Mouse (Mus musculus) forebrain, embryonic 13.5 days (tissue): ENCODE data around the gene Fcer1g. TPM values are rescaled to one million over a fixed set of nuclear protein-coding genes. Genes with fewer than 3 reads are reported as not detected.

Source experiments
- ATAC-seq: fragments of 200-750 bp; cut with Nextera tagmentation; 2 replicates; pipeline ENCODE4 v1.8.0; 2017
- H3K27ac ChIP-seq: fragments of 300-500 bp; sonication (generic); 2 replicates; pipeline ENCODE4 v1.5.1; 2015; ENCODE audit warnings: inconsistent platforms, mild to moderate bottlenecking, moderate library complexity
- H3K27me3 ChIP-seq: fragments of 300-500 bp; sonication (generic); 2 replicates; pipeline ENCODE4 v1.6.1; 2015; ENCODE audit warnings: mild to moderate bottlenecking, inconsistent platforms
- H3K36me3 ChIP-seq: fragments of 300-500 bp; sonication (generic); 2 replicates; pipeline ENCODE4 v1.6.1; 2015; ENCODE audit warnings: mild to moderate bottlenecking, inconsistent platforms; ENCODE audit not compliant: poor library complexity, severe bottlenecking
- H3K4me1 ChIP-seq: fragments of 300-500 bp; sonication (generic); 2 replicates; pipeline ENCODE4 v1.6.1; 2015; ENCODE audit warnings: inconsistent platforms
- H3K4me2 ChIP-seq: fragments of 300-500 bp; sonication (generic); 2 replicates; pipeline ENCODE4 v1.6.1; 2015; ENCODE audit warnings: inconsistent platforms, mild to moderate bottlenecking, moderate library complexity
- H3K4me3 ChIP-seq: fragments of 300-500 bp; sonication (generic); 2 replicates; pipeline ENCODE4 v1.5.1; 2015; ENCODE audit warnings: mild to moderate bottlenecking, inconsistent platforms
- H3K9ac ChIP-seq: fragments of 300-500 bp; sonication (generic); 2 replicates; pipeline ENCODE4 v1.6.1; 2015; ENCODE audit warnings: mild to moderate bottlenecking, inconsistent platforms
- H3K9me3 ChIP-seq: fragments of 300-500 bp; sonication (generic); replicated peaks from 2 replicates; pipeline ENCODE4 v1.6.1; 2016; ENCODE audit warnings: inconsistent platforms
- WGBS: fragments of 180-500 bp; shearing (Covaris S2); methylation state at CpG from one replicate; pipeline ENCODE4 v1.1.7; 2015; 5-methylcytosine and 5-hydroxymethylcytosine counted together
- polyA plus RNA-seq: library from polyadenylated mRNA; unstranded; fragments of >200 nt; fragmentation: Nextera tagmentation; extraction: Ambion mirVana; gene quantifications from 2 replicates; pipeline ENCODE4 v1.2.1, GENCODE M21; 2015

Fcer1g gene
- polyA plus RNA-seq, 1 experiment from 2014 or later = 12.3 TPM

DNA sequence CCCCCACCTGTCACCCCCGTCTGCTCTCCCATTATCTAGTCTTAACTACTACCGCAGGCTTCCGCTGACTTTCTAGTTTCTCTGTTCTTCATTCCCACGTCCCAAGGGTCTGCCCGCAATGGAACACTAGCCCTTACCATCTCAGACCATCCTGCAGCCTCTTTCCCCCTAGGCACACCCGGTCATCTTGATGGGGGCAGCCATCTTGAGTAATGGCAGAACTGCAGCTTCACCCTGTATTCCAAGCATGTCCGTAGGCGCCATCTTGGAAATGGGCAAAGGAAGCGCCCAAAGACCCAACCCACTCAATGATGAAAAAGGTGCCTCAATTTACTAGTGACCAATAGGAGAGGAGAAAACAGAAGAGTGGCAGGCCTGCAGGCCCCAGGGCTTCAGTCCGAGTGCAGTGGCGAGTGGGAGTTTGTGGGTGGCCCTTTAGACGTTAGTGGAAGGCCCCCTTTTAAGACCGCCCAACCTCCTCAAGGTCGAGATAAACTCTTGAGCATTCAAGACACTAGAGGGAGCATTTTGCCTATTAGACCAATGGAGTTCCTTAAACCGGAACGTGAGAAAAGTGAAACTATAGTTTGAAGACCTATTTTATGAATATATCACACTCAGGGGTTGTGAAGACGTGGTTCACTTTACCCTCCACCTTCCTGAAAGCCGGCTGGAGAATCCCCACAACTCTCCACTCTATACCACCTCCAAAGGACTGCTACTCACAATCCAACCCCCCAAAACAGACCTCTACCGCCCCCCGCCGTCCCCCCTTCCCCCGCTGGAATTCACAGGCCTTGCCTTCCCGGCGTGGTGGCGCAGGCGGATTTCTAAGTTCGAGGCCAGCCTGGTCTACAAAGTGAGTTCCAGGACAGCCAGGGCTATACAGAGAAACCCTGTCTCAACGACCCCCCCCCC, 11.7 kb downstream of the Fcer1g start, which contains the start of gene Tomm40l:
TSS of gene Tomm40l (minus strand) at position 277 of the 918 bp plus-strand sequence.
- no peaks in the 10 kb centered on the region for H3K9me3 ChIP-seq
- H3K4me2 ChIP-seq = peak within 1 kb of the TSS; percentile 89
- H3K36me3 ChIP-seq = peaks cover 26% of the 10 kb centered on the region
- peak within 1 kb of the TSS; percentile 58 for H3K4me3 ChIP-seq
- peak; percentile 97 for ATAC-seq
- H3K27me3 ChIP-seq = no peaks in the 10 kb centered on the region
- H3K9ac ChIP-seq = peak within 1 kb of the TSS; percentile 63
- WGBS = under 1% methylated on average over 28 of the region's 28 CpGs
- peaks cover 18% of the 10 kb centered on the region for H3K4me1 ChIP-seq
- peak within 1 kb of the TSS; percentile 32 for H3K27ac ChIP-seq

DNA sequence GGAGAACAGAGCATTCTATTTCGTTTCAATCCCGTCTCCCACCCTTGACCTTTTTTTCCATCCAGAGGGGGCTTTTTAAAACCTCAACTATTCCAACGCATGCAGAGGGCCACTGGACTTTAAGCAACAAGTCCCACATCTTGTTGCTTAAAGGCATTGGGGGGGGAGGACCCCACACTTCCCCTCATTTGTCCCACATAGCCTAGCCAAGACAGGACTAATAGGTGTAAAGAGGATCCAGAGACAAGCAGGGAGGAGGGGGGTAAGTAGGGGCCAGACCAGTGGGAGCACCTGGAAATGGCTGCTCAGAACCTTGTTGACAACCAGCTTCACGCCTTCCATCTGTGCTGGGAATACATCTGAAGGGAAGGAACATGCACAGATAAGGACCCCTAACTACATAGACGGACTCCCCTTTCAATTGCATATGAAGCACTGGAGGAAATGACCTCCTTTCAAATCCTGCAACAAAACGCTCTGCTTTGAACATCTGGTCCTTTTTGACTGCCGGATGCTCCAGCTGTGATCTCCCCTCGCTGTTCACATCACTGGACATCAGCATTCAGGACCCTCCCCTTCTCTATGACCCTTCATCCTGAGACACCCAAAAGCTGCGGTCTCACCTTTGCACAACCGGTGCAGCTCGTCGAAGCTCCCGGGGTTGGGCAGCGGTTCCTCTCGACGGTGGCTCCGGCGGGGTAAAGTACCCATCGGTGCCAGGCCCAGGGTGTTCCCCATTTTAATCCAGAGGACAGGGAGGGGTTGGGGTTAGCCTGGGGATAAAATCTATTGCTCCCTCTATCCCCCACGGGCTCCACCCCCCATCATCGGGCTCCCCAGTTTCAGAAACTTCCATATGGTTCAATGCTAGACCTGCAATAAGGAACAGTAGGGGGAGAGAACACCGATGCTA, 12.6 kb downstream of the Fcer1g start:
- WGBS = 7% methylated on average over 22 of the region's 22 CpGs
- Histone ChIP-seq H3K9ac (peak overlapping the region; percentile 63), H3K4me1 (peaks cover 18% of the 10 kb centered on the region), H3K27ac (no peak overlapping the region), H3K27me3 (no peaks in the 10 kb centered on the region), H3K4me2 (peak overlapping the region; percentile 89), H3K9me3 (no peaks in the 10 kb centered on the region), H3K36me3 (peaks cover 26% of the 10 kb centered on the region), H3K4me3 (peak overlapping the region; percentile 58)
- ATAC-seq = no peak; the same call in 1 of the 2 replicates

DNA sequence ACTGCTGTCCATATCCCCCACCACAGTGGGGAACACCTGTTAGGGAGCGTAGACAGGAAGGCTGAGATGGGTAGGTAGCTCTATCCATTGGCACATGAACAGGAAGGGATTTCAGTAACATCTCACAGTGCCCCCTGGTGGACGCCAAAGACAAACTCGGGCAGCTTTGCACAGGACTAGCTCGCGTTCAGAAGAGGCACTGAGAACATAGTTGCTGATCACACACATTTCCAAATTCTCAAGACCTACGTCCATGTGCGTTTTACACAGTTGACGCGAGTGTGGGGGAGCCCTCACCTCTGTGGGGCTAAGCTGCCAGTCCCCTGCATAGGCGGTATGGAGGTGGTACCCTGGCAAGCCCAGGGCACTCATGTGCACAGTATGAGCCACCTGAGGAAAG, 13.3 kb downstream of the Fcer1g start:
- 5% methylated on average over 10 of the region's 10 CpGs for WGBS

DNA sequence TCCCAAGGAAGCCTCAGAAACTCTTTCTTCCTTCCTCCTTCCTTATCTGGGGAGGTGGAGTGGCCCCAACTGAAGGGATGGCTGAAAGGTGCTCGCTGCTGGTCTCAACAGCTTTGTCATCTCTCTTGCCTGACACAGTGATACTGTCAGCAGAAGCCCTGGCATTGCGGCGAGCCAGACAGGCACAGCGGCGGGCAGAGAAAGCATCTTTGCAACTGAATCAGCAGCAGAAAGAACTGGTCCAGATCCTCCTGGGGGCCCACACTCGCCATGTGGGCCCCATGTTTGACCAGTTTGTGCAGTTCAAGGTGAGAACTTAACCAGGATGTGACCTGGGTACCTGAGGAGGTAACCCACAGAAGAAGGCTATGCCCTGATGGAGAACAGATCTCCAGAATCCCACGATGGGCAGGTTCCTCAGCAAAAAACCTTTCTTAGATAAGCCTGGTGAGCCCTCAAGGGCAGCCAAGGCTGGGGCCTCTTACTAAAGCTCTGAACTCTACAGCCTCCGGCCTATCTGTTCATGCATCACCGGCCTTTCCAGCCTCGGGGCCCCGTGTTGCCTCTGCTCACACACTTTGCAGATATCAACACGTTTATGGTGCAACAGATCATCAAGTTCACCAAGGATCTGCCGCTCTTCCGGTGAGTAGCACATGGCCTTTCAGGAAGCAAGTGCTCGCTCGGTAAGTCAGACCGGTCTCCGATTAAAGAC, 17.8 kb downstream of the Fcer1g start:
- Histone ChIP-seq H3K9ac (no peak overlapping the region), H3K9me3 (no peaks in the 10 kb centered on the region), H3K27me3 (no peaks in the 10 kb centered on the region), H3K4me1 (peaks cover 6% of the 10 kb centered on the region), H3K4me2 (no peak overlapping the region), H3K36me3 (peaks cover 26% of the 10 kb centered on the region), H3K4me3 (no peak overlapping the region), H3K27ac (no peak overlapping the region)
- WGBS = 92% methylated on average over 18 of the region's 18 CpGs
- ATAC-seq = no peak

More for the DNA sequence above, 13.3 kb downstream of the Fcer1g start:
- H3K36me3 ChIP-seq = peaks cover 26% of the 10 kb centered on the region
- H3K27ac ChIP-seq = no peak overlapping the region
- H3K9ac ChIP-seq = no peak overlapping the region
- no peaks in the 10 kb centered on the region for H3K27me3 ChIP-seq
- ATAC-seq = peak; percentile 9; the same call in 1 of the 2 replicates
- H3K4me1 ChIP-seq = peaks cover 18% of the 10 kb centered on the region
- H3K4me3 ChIP-seq = peak overlapping the region; percentile 58; the same call in 1 of the 2 replicates
- peak overlapping the region; percentile 89 for H3K4me2 ChIP-seq
- H3K9me3 ChIP-seq = no peaks in the 10 kb centered on the region

DNA sequence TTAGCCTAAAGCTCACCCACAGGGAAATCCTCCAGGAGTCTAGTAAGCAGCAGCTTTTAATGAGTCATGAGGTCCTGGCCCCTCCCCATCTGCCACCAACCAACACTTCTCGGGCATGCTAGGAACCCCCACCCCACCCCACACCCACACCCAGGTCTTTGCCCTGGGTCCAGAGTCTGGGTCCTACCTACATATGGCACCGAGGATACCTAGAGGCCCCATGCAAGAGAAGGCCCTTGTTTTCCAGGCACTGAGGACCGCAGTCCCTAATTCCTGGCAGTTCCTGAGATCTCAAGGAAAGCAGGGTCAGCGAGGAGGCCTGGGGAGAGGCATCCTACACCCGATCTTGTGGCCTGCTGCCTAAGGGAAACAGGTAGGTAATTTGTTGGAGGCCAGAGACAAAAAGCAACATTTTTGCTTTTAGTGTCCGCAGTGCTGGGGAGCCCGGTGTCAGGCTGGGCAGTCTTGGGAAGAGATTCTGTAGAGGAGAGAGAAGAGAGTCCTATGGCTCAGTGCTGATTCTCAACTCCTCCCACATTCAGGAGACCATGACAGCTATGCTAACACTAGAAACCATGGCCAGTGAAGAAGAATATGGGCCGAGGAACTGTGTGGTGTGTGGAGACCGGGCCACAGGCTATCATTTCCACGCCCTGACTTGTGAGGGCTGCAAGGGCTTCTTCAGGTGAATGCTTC, 20.2 kb downstream of the Fcer1g start, which contains the start of gene Nr1i3:
TSS of gene Nr1i3 (plus strand) at position 170 of the 696 bp plus-strand sequence.
- WGBS = 68% methylated on average over 10 of the region's 10 CpGs
- H3K9ac ChIP-seq = no peak within 1 kb of the TSS
- H3K4me2 ChIP-seq = no peak within 1 kb of the TSS
- no peaks in the 10 kb centered on the region for H3K27me3 ChIP-seq
- H3K4me3 ChIP-seq = no peak within 1 kb of the TSS
- H3K27ac ChIP-seq = no peak within 1 kb of the TSS
- H3K9me3 ChIP-seq = no peaks in the 10 kb centered on the region
- ATAC-seq = no peak
- H3K36me3 ChIP-seq = peaks cover 9% of the 10 kb centered on the region
- H3K4me1 ChIP-seq = no peaks in the 10 kb centered on the region

DNA sequence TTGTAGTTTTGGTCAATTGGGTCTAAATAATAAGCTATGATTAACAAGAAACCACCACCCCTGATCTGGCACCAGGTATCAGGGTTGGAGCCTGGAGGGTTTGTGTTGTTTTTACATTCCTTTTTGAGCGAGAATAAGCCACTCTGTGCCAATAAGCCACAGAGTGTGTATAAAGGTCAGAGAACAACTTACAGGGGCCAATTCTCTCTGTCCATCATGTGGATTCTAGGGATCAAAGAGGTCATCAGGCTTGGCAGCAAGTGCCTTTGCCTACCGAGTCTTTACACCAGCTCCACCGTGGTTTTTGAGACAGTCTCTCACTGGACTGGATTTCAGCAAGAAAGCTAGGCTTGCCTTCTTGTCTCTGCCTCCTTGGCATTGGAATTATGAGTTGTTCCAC, 21.3 kb downstream of the Fcer1g start:
- no peaks in the 10 kb centered on the region for H3K4me1 ChIP-seq
- no peaks in the 10 kb centered on the region for H3K36me3 ChIP-seq
- 52% methylated on average over 3 of the region's 3 CpGs for WGBS
- no peak overlapping the region for H3K9ac ChIP-seq
- no peak overlapping the region for H3K4me2 ChIP-seq
- H3K27ac ChIP-seq = no peak overlapping the region
- no peaks in the 10 kb centered on the region for H3K27me3 ChIP-seq
- H3K4me3 ChIP-seq = no peak overlapping the region
- H3K9me3 ChIP-seq = no peaks in the 10 kb centered on the region
- no peak for ATAC-seq

DNA sequence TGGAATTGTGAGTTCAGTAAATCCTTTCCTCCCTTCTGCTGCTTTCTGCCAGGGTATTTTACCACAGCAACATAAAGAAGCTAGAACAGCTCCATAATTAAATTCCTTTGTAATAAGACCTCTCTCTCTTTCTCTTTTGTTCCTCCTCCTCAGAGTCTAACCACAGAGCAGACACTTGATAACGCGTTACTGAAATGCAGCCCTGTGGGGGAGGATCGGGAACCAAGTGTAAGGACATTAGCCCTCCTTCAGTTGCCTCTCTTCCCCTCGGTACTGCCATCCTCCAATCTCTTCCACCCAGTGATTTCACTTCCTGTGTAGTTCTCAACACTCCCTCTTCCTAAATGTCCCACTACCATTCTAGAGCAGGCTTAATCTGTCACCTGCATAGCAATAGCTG, 24.8 kb downstream of the Fcer1g start:
- no peaks in the 10 kb centered on the region for H3K4me1 ChIP-seq
- no peak overlapping the region for H3K4me2 ChIP-seq
- H3K4me3 ChIP-seq = no peak overlapping the region
- H3K9ac ChIP-seq = no peak overlapping the region
- H3K9me3 ChIP-seq = no peaks in the 10 kb centered on the region
- no peak for ATAC-seq
- WGBS = 18% methylated on average over 4 of the region's 4 CpGs
- no peaks in the 10 kb centered on the region for H3K36me3 ChIP-seq
- H3K27me3 ChIP-seq = no peaks in the 10 kb centered on the region
- H3K27ac ChIP-seq = no peak overlapping the region

DNA sequence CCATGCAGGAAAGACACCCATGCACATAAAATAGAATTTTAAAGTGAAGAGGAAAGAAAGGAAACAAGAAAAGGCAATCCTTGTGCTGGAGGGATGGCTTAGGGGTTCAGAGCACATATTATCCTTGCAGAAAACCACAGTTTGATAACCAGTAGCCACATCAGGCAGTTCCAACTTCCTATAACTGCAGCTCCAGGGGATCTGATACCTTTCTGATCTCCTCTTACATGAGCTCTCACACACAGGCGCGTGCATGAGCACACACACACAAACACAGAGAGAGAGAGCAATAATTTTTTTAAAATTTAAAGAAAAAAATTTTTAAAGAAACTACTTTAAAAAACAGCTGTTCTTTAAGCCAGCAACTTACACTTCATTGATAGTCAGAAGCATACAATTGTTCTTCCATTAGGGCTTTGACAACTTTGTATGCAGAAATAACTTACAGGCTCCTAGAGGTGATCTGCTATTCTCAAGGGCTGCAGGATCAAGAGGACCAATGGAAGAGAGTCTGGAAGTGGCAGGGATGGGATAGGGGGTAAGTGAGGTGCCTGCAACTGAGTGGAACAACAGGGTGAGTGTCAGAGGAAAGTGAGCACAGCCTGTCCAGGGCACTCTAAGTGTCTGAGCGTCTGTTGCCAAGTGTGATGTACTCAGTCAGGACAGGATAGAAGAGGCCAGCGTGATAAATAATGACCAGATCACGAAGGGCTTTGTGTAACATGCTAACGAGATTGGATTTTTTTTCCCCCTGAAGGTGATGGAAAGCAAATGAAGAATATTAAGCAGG, 28.3 kb downstream of the Fcer1g start:
- 55% methylated on average over 6 of the region's 6 CpGs for WGBS
- H3K4me3 ChIP-seq = no peak overlapping the region
- no peaks in the 10 kb centered on the region for H3K36me3 ChIP-seq
- H3K27me3 ChIP-seq = 0 out of 2 replicates have a peak, but pooled peaks cover under 1% of the 10 kb centered on the region
- no peak overlapping the region for H3K27ac ChIP-seq
- H3K4me1 ChIP-seq = no peaks in the 10 kb centered on the region
- H3K9me3 ChIP-seq = no peaks in the 10 kb centered on the region
- ATAC-seq = no peak
- H3K4me2 ChIP-seq = no peak overlapping the region
- H3K9ac ChIP-seq = no peak overlapping the region

DNA sequence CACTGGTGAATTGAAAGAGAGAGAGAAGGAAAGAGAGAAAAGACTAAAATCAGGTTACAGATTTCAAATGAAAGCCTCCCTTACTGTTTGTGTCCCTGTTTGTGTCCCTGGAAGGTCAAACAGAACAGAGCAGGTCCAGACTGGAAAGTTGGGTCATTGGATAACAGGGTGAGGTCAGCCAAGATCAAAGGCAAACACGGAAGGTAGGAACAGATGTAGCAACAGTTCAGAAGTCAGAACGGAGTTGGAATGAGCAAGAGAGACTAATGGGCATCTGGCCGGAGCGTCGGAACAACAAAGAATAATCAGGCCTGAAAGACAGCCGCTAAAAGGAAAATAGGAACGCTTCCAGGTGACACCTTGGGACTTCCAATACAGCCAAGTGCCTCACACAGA, 29.9 kb downstream of the Fcer1g start:
- ATAC-seq = no peak
- WGBS = 69% methylated on average over 7 of the region's 7 CpGs
- H3K4me2 ChIP-seq = no peak overlapping the region

DNA sequence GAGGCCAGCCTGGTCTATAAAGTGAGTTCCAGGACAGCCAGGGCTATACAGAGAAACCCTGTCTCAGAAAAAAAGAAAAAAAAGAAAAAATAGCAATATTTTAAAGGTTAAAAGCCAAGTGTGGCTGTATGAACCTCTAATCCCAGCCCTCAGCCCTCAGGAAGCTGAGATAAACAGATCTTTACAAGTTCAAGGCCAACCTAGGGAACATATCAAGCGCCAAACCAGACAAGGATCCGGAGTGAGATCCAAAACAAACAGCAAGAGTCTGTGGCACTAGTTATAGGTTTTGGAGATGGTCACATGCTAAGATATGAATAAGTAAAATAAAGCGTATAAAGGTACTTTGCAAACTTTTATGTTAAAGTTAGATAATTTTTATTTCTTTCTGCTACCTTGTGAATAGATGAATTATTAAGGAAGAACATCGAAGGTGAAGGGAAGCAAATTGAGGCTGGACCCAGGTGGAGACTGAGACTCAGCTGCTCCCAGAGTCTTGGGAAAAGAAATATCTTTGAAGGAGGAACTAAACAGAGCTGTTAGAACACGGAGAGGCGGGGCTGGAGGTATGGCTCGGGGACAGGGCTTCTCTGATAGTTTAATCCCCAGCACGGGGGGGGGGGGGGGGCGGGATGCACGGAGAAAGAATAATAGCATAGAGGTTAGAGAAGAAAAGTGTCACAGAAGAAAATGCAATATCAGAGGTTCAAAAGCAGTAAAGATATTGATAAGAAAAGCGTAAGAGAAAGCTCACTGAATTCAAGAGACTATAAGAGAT, 30.5 kb downstream of the Fcer1g start:
- 64% methylated on average over 9 of the region's 11 CpGs for WGBS
- H3K9me3 ChIP-seq = no peaks in the 10 kb centered on the region
- H3K4me1 ChIP-seq = no peaks in the 10 kb centered on the region
- H3K27ac ChIP-seq = no peak overlapping the region
- H3K9ac ChIP-seq = no peak overlapping the region
- no peak overlapping the region for H3K4me3 ChIP-seq
- H3K4me2 ChIP-seq = no peak overlapping the region
- H3K36me3 ChIP-seq = no peaks in the 10 kb centered on the region
- H3K27me3 ChIP-seq = 0 out of 2 replicates have a peak, but pooled peaks cover 3% of the 10 kb centered on the region
- ATAC-seq = no peak

More for the DNA sequence above, 29.9 kb downstream of the Fcer1g start:
- Histone ChIP-seq H3K4me1 (no peaks in the 10 kb centered on the region), H3K27me3 (0 out of 2 replicates have a peak, but pooled peaks cover 3% of the 10 kb centered on the region), H3K36me3 (no peaks in the 10 kb centered on the region), H3K9ac (no peak overlapping the region), H3K27ac (no peak overlapping the region), H3K4me3 (no peak overlapping the region), H3K9me3 (no peaks in the 10 kb centered on the region)
